Mouse (Mus musculus): ENCODE results near the gene Cacna2d3. TPM values are rescaled to one million over a fixed set of nuclear protein-coding genes. Genes with fewer than 3 reads are reported as not detected.

Cacna2d3 gene
- total and polyA plus RNA-seq, 3 experiments = not detected

DNA sequence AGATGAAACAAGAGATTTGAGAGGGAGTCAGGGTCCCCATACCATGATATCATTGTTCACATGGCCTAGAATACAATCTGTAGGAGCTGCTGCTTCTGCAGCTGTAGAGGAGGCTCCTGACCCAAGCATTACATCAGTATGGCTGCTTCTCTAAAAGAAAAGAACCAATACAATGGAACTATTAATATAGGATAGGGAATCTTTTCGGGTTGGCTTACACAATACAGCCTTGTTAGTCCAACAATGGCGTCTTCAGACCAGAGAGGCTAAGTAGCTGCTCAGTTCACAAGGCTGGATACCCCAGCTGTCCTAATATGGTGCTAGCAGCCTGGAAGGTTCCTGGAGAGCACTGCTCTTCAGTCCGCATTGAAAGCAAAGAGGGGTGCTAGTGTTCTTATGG lies 296.5 kb downstream of the Cacna2d3 start:
- H3K79me2 ChIP-seq (ENCODE audit: control insufficient read depth, insufficient read depth, low read length, poor library complexity) = no peaks in the 10 kb centered on the region
- H3K27ac ChIP-seq (ENCODE audit: control insufficient read depth, low read depth, low read length) = no peak overlapping the region
- DNase-seq (ENCODE audit: low read depth, low spot score) = no peak
- H3K4me1 ChIP-seq (ENCODE audit: control insufficient read depth in 1 of 2, insufficient read depth in 2 of 2, low read length in 2 of 2) = no peaks in the 10 kb centered on the region
- no peaks in the 10 kb centered on the region for H3K9me3 ChIP-seq (replicated peaks; ENCODE audit: insufficient read depth, low read length)
- no peaks in the 10 kb centered on the region for H3K27me3 ChIP-seq (ENCODE audit: control insufficient read depth in 1 of 2, insufficient read depth in 2 of 2, low read length in 2 of 2)
- no peak overlapping the region for H3K9ac ChIP-seq (ENCODE audit: control insufficient read depth, low read depth, low read length, poor library complexity, severe bottlenecking)
- TF ChIP-seq POLR2AphosphoS5 (IDR thresholded peaks at IDR 0.05; ENCODE audit: borderline replicate concordance, low read depth, low read length) = no peak
- TF ChIP-seq MEF2A (IDR thresholded peaks at IDR 0.05; ENCODE audit: extremely low read depth, insufficient replicate concordance, low read depth, low read length, poor library complexity, severe bottlenecking) = no peak
- TF ChIP-seq MYC (IDR thresholded peaks at IDR 0.05; ENCODE audit: low read depth, low read length) = no peak
- no peak for TF ChIP-seq MAZ (IDR thresholded peaks at IDR 0.05; ENCODE audit: low read depth, low read length)
- TF ChIP-seq UBTF (IDR thresholded peaks at IDR 0.05; ENCODE audit: borderline replicate concordance, insufficient read depth, low read depth, low read length) = no peak
- TF ChIP-seq NRF1 (IDR thresholded peaks at IDR 0.05; ENCODE audit: insufficient read depth, low read depth, low read length, poor library complexity, severe bottlenecking) = no peak
- no peak for TF ChIP-seq GABPA (IDR thresholded peaks at IDR 0.05; ENCODE audit: low read depth, low read length)
- no peak for TF ChIP-seq USF1 (IDR thresholded peaks at IDR 0.05; ENCODE audit: low read depth, low read length)
- no peak for TF ChIP-seq EP300 (IDR thresholded peaks at IDR 0.05; ENCODE audit: low read depth in 1 of 2, low read length in 2 of 2)
- no peak for TF ChIP-seq E2F4 (IDR thresholded peaks at IDR 0.05; ENCODE audit: borderline replicate concordance, low read depth, low read length)
- TF ChIP-seq NELFE (IDR thresholded peaks at IDR 0.05; ENCODE audit: low read depth, low read length) = no peak
- TF ChIP-seq USF2 (IDR thresholded peaks at IDR 0.05; ENCODE audit: borderline replicate concordance in 1 of 2, insufficient read depth in 1 of 2, low read depth in 1 of 2, low read length in 2 of 2) = no peak
- TF ChIP-seq TAL1 (IDR thresholded peaks at IDR 0.05; ENCODE audit: low read length) = no peak
- no peak for TF ChIP-seq RCOR1 (IDR thresholded peaks at IDR 0.05; ENCODE audit: low read depth, low read length)
- no peak overlapping the region for H3K4me3 ChIP-seq (ENCODE audit: control insufficient read depth in 1 of 2, insufficient read depth in 1 of 2, low read depth in 2 of 2, low read length in 2 of 2)
- H3K36me3 ChIP-seq (ENCODE audit: control insufficient read depth in 1 of 2, insufficient read depth in 2 of 2, low read length in 2 of 2) = no peaks in the 10 kb centered on the region

DNA sequence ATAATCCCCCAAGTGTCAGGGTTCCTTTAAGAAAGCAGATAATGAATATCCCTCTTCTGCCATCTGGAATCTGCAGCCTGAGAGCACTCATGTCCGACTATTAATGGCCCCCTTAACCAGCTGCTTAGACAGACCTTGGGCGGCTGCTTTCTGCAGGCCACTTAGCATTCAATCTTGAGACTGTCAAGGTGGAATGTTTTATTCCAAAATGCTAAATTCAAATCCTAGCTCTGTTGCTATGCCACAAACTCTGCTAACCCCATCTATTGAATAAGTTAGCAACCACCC lies 315.8 kb downstream of the Cacna2d3 start:
- no peaks in the 10 kb centered on the region for H3K9me3 ChIP-seq (replicated peaks; ENCODE audit: insufficient read depth, low read length)
- no peak overlapping the region for H3K27ac ChIP-seq (ENCODE audit: control insufficient read depth, low read depth, low read length)
- no peak overlapping the region for H3K4me3 ChIP-seq (ENCODE audit: control insufficient read depth in 1 of 2, insufficient read depth in 1 of 2, low read depth in 2 of 2, low read length in 2 of 2)
- H3K36me3 ChIP-seq (ENCODE audit: control insufficient read depth in 1 of 2, insufficient read depth in 2 of 2, low read length in 2 of 2) = no peaks in the 10 kb centered on the region
- no peaks in the 10 kb centered on the region for H3K79me2 ChIP-seq (ENCODE audit: control insufficient read depth, insufficient read depth, low read length, poor library complexity)
- no peak overlapping the region for H3K9ac ChIP-seq (ENCODE audit: control insufficient read depth, low read depth, low read length, poor library complexity, severe bottlenecking)
- no peak for TF ChIP-seq SMC3 (IDR thresholded peaks at IDR 0.05; ENCODE audit: low read depth, low read length)
- no peak for TF ChIP-seq POLR2AphosphoS5 (IDR thresholded peaks at IDR 0.05; ENCODE audit: borderline replicate concordance, low read depth, low read length)
- no peak for TF ChIP-seq EP300 (IDR thresholded peaks at IDR 0.05; ENCODE audit: low read depth in 1 of 2, low read length in 2 of 2)
- no peak for TF ChIP-seq CTCF (IDR thresholded peaks at IDR 0.05 in 2 of 3, conservative IDR thresholded peaks at IDR 0.05 in 1 of 3; ENCODE audit: control insufficient read depth in 1 of 3, insufficient read depth in 1 of 3, low read depth in 2 of 3, low read length in 3 of 3, poor library complexity in 1 of 3, severe bottlenecking in 1 of 3)
- no peak for TF ChIP-seq MYB (IDR thresholded peaks at IDR 0.05; ENCODE audit: low read depth, low read length)
- TF ChIP-seq HCFC1 (IDR thresholded peaks at IDR 0.05; ENCODE audit: low read depth, low read length) = no peak
- no peak for TF ChIP-seq TBP (IDR thresholded peaks at IDR 0.05; ENCODE audit: low read depth, low read length)
- no peak for TF ChIP-seq POLR2A (IDR thresholded peaks at IDR 0.05; ENCODE audit: control insufficient read depth in 1 of 2, insufficient read depth in 1 of 2, low read depth in 1 of 2, low read length in 2 of 2, poor library complexity in 1 of 2)
- no peak for TF ChIP-seq NRF1 (IDR thresholded peaks at IDR 0.05; ENCODE audit: insufficient read depth, low read depth, low read length, poor library complexity, severe bottlenecking)
- no peak for TF ChIP-seq POLR2AphosphoS2 (IDR thresholded peaks at IDR 0.05; ENCODE audit: low read length)
- no peak for TF ChIP-seq NELFE (IDR thresholded peaks at IDR 0.05; ENCODE audit: low read depth, low read length)
- TF ChIP-seq MAZ (IDR thresholded peaks at IDR 0.05; ENCODE audit: low read depth, low read length) = no peak
- no peak for TF ChIP-seq MAX (IDR thresholded peaks at IDR 0.05; ENCODE audit: low read length)
- TF ChIP-seq ZKSCAN1 (IDR thresholded peaks at IDR 0.05; ENCODE audit: low read depth, low read length) = no peak
- TF ChIP-seq ELF1 (IDR thresholded peaks at IDR 0.05; ENCODE audit: low read depth, low read length) = no peak
- TF ChIP-seq SIN3A (IDR thresholded peaks at IDR 0.05; ENCODE audit: low read length) = no peak
- no peak for TF ChIP-seq USF2 (IDR thresholded peaks at IDR 0.05; ENCODE audit: borderline replicate concordance in 1 of 2, insufficient read depth in 1 of 2, low read depth in 1 of 2, low read length in 2 of 2)
- no peak for TF ChIP-seq GABPA (IDR thresholded peaks at IDR 0.05; ENCODE audit: low read depth, low read length)
- TF ChIP-seq TCF12 (IDR thresholded peaks at IDR 0.05; ENCODE audit: low read depth, low read length) = no peak
- DNase-seq (ENCODE audit: low read depth, low spot score) = no peak
- no peaks in the 10 kb centered on the region for H3K27me3 ChIP-seq (ENCODE audit: control insufficient read depth in 1 of 2, insufficient read depth in 2 of 2, low read length in 2 of 2)
- no peaks in the 10 kb centered on the region for H3K4me1 ChIP-seq (ENCODE audit: control insufficient read depth in 1 of 2, insufficient read depth in 2 of 2, low read length in 2 of 2)

All from MEL (cell line).